Mouse (Mus musculus) lung, embryonic 15.5 days (tissue): Measurements from ENCODE around the gene Prkn. TPM values are rescaled to one million over a fixed set of nuclear protein-coding genes. Genes with fewer than 3 reads are reported as not detected.

Source experiments
- ATAC-seq: fragments of 200-750 bp; cut with Nextera tagmentation; 2 replicates; pipeline ENCODE4 v1.8.0; 2017; ENCODE audit warnings: moderate number of reproducible peaks, borderline replicate concordance; ENCODE audit not compliant: low FRiP score, low TSS enrichment; ENCODE audit errors: extremely low read depth
- H3K27ac ChIP-seq: fragments of 300-500 bp; sonication (generic); 2 replicates; pipeline ENCODE4 v1.5.1; 2015; ENCODE audit warnings: moderate library complexity, mild to moderate bottlenecking, inconsistent platforms
- H3K27me3 ChIP-seq: fragments of 300-500 bp; sonication (generic); 2 replicates; pipeline ENCODE4 v1.6.1; 2015; ENCODE audit warnings: inconsistent platforms
- H3K36me3 ChIP-seq: fragments of 300-500 bp; sonication (generic); 2 replicates; pipeline ENCODE4 v1.6.1; 2015; ENCODE audit warnings: inconsistent platforms
- H3K4me1 ChIP-seq: fragments of 300-500 bp; sonication (generic); 2 replicates; pipeline ENCODE4 v1.6.1; 2015; ENCODE audit warnings: inconsistent platforms
- H3K4me2 ChIP-seq: fragments of 300-500 bp; sonication (generic); 2 replicates; pipeline ENCODE4 v1.6.1; 2015; ENCODE audit warnings: inconsistent platforms, mild to moderate bottlenecking, moderate library complexity
- H3K4me3 ChIP-seq: fragments of 300-500 bp; sonication (generic); 2 replicates; pipeline ENCODE4 v1.5.1; 2015; ENCODE audit warnings: mild to moderate bottlenecking, inconsistent platforms
- H3K9ac ChIP-seq: fragments of 300-500 bp; sonication (generic); 2 replicates; pipeline ENCODE4 v1.6.1; 2015; ENCODE audit warnings: inconsistent platforms
- H3K9me3 ChIP-seq: fragments of 300-500 bp; sonication (generic); 2 replicates; pipeline ENCODE4 v1.6.1; 2016; ENCODE audit warnings: inconsistent platforms
- WGBS: fragments of 180-500 bp; shearing (Covaris S2); methylation state at CpG from one replicate; pipeline ENCODE4 v1.1.7; 2015; 5-methylcytosine and 5-hydroxymethylcytosine counted together
- polyA plus RNA-seq: library from polyadenylated mRNA; unstranded; fragments of >200 nt; fragmentation: Nextera tagmentation; extraction: Ambion mirVana; gene quantifications from 2 replicates; pipeline ENCODE4 v1.2.1, GENCODE M21; 2015

Gene Prkn
- polyA plus RNA-seq, 1 experiment from 2014 or later, result 0.90 TPM

- Histone ChIP-seq H3K4me2 (no peak overlapping the region), H3K9ac (no peak overlapping the region), H3K4me3 (no peak overlapping the region), H3K27me3 (no peaks in the 10 kb centered on the region), H3K36me3 (no peaks in the 10 kb centered on the region), H3K27ac (no peak overlapping the region), H3K9me3 (no peaks in the 10 kb centered on the region), H3K4me1 (peaks cover 12% of the 10 kb centered on the region; the same call in 1 of the 2 replicates)
- ATAC-seq, result no peak
- WGBS, result 67% methylated on average over 8 of the region's 8 CpGs
Observed at GRCm38 (mm10) chr17:12044222-12044621, 1204.0 kb downstream of the Prkn start.

- no peak overlapping the region for H3K4me3 ChIP-seq
- peaks cover 8% of the 10 kb centered on the region; the same call in 1 of the 2 replicates for H3K4me1 ChIP-seq
- H3K9me3 ChIP-seq, result no peaks in the 10 kb centered on the region
- ATAC-seq, result no peak
- H3K4me2 ChIP-seq, result no peak overlapping the region
- no peaks in the 10 kb centered on the region for H3K27me3 ChIP-seq
- no peak overlapping the region for H3K9ac ChIP-seq
- H3K36me3 ChIP-seq, result no peaks in the 10 kb centered on the region
- WGBS, result 49% methylated on average over 5 of the region's 5 CpGs
- H3K27ac ChIP-seq, result no peak overlapping the region
Observed at GRCm38 (mm10) chr17:12045861-12046273, 1205.7 kb downstream of the Prkn start.

GRCm38 (mm10) chr17:12047032-12047431 lies 1206.8 kb downstream of the Prkn start:
- Histone ChIP-seq H3K9ac (no peak overlapping the region), H3K4me1 (peaks cover 11% of the 10 kb centered on the region; the same call in 1 of the 2 replicates), H3K9me3 (no peaks in the 10 kb centered on the region), H3K27ac (no peak overlapping the region), H3K27me3 (no peaks in the 10 kb centered on the region), H3K36me3 (no peaks in the 10 kb centered on the region), H3K4me3 (no peak overlapping the region), H3K4me2 (no peak overlapping the region)
- 77% methylated on average over 7 of the region's 7 CpGs for WGBS
- no peak for ATAC-seq

- H3K4me2 ChIP-seq, result no peak overlapping the region
- peaks cover 11% of the 10 kb centered on the region; the same call in 1 of the 2 replicates for H3K4me1 ChIP-seq
- H3K27ac ChIP-seq, result no peak overlapping the region
- H3K36me3 ChIP-seq, result no peaks in the 10 kb centered on the region
- 55% methylated on average over 6 of the region's 6 CpGs for WGBS
- ATAC-seq, result no peak
- H3K9ac ChIP-seq, result no peak overlapping the region
- no peaks in the 10 kb centered on the region for H3K27me3 ChIP-seq
- H3K9me3 ChIP-seq, result no peaks in the 10 kb centered on the region
- H3K4me3 ChIP-seq, result no peak overlapping the region
Observed at GRCm38 (mm10) chr17:12047523-12047922, 1207.3 kb downstream of the Prkn start.

GRCm38 (mm10) chr17:12048695-12049490 lies 1208.7 kb downstream of the Prkn start:
- Histone ChIP-seq H3K27ac (no peak overlapping the region), H3K4me1 (peaks cover 11% of the 10 kb centered on the region; the same call in 1 of the 2 replicates), H3K4me3 (no peak overlapping the region), H3K36me3 (no peaks in the 10 kb centered on the region), H3K27me3 (no peaks in the 10 kb centered on the region), H3K9me3 (no peaks in the 10 kb centered on the region), H3K9ac (no peak overlapping the region), H3K4me2 (no peak overlapping the region)
- ATAC-seq, result no peak
- whole genome bisulfite sequencing, result 52% methylated on average over 9 of the region's 9 CpGs

- Histone ChIP-seq H3K36me3 (no peaks in the 10 kb centered on the region), H3K4me2 (no peak overlapping the region), H3K27me3 (no peaks in the 10 kb centered on the region), H3K9ac (no peak overlapping the region), H3K27ac (no peak overlapping the region), H3K9me3 (no peaks in the 10 kb centered on the region), H3K4me3 (no peak overlapping the region), H3K4me1 (peaks cover 9% of the 10 kb centered on the region; the same call in 1 of the 2 replicates)
- ATAC-seq, result no peak
- 68% methylated on average over 5 of the region's 5 CpGs for WGBS
Observed at GRCm38 (mm10) chr17:12050261-12050660, 1210.1 kb downstream of the Prkn start.

- no peaks in the 10 kb centered on the region for H3K36me3 ChIP-seq
- no peak overlapping the region for H3K9ac ChIP-seq
- no peaks in the 10 kb centered on the region for H3K9me3 ChIP-seq
- WGBS, result 78% methylated on average over 3 of the region's 3 CpGs
- no peak for ATAC-seq
- H3K4me3 ChIP-seq, result no peak overlapping the region
- H3K4me1 ChIP-seq, result 0 out of 2 replicates have a peak, but pooled peaks cover 3% of the 10 kb centered on the region
- no peaks in the 10 kb centered on the region for H3K27me3 ChIP-seq
- H3K4me2 ChIP-seq, result no peak overlapping the region
- H3K27ac ChIP-seq, result no peak overlapping the region
Observed at GRCm38 (mm10) chr17:12051031-12051430, 1210.8 kb downstream of the Prkn start.

GRCm38 (mm10) chr17:12052651-12053050 lies 1212.5 kb downstream of the Prkn start:
- Histone ChIP-seq H3K4me2 (no peak overlapping the region), H3K9me3 (no peaks in the 10 kb centered on the region), H3K9ac (no peak overlapping the region), H3K27ac (no peak overlapping the region), H3K4me3 (no peak overlapping the region), H3K36me3 (no peaks in the 10 kb centered on the region), H3K27me3 (no peaks in the 10 kb centered on the region), H3K4me1 (0 out of 2 replicates have a peak, but pooled peaks cover 3% of the 10 kb centered on the region)
- WGBS, result 72% methylated on average over 12 of the region's 12 CpGs
- ATAC-seq, result no peak

GRCm38 (mm10) chr17:12059041-12059440 lies 1218.9 kb downstream of the Prkn start:
- no peaks in the 10 kb centered on the region for H3K9me3 ChIP-seq
- 78% methylated on average over 6 of the region's 6 CpGs for WGBS
- H3K4me1 ChIP-seq, result peaks cover 4% of the 10 kb centered on the region
- no peak overlapping the region for H3K9ac ChIP-seq
- H3K27me3 ChIP-seq, result no peaks in the 10 kb centered on the region
- no peak overlapping the region for H3K27ac ChIP-seq
- H3K4me2 ChIP-seq, result no peak overlapping the region
- H3K36me3 ChIP-seq, result no peaks in the 10 kb centered on the region
- no peak overlapping the region for H3K4me3 ChIP-seq
- ATAC-seq, result no peak

- ATAC-seq, result no peak
Observed at GRCm38 (mm10) chr17:12061381-12061780, 1221.2 kb downstream of the Prkn start.

GRCm38 (mm10) chr17:12062861-12063260 lies 1222.7 kb downstream of the Prkn start:
- 68% methylated on average over 3 of the region's 3 CpGs for WGBS
- H3K27ac ChIP-seq, result no peak overlapping the region
- H3K27me3 ChIP-seq, result no peaks in the 10 kb centered on the region
- ATAC-seq, result no peak
- no peak overlapping the region for H3K9ac ChIP-seq
- H3K4me3 ChIP-seq, result no peak overlapping the region
- H3K4me2 ChIP-seq, result no peak overlapping the region
- H3K9me3 ChIP-seq, result no peaks in the 10 kb centered on the region
- H3K4me1 ChIP-seq, result peaks cover 4% of the 10 kb centered on the region
- H3K36me3 ChIP-seq, result no peaks in the 10 kb centered on the region

More at GRCm38 (mm10) chr17:12061381-12061780, 1221.2 kb downstream of the Prkn start:
- Histone ChIP-seq H3K27me3 (no peaks in the 10 kb centered on the region), H3K9ac (no peak overlapping the region), H3K27ac (no peak overlapping the region), H3K4me2 (no peak overlapping the region), H3K4me3 (no peak overlapping the region), H3K4me1 (peaks cover 4% of the 10 kb centered on the region), H3K9me3 (no peaks in the 10 kb centered on the region), H3K36me3 (no peaks in the 10 kb centered on the region)
- WGBS, result 79% methylated on average over 10 of the region's 10 CpGs

GRCm38 (mm10) chr17:12063533-12063932 lies 1223.3 kb downstream of the Prkn start:
- Histone ChIP-seq H3K9ac (no peak overlapping the region), H3K36me3 (no peaks in the 10 kb centered on the region), H3K9me3 (no peaks in the 10 kb centered on the region), H3K4me2 (no peak overlapping the region), H3K4me1 (peaks cover 4% of the 10 kb centered on the region), H3K27me3 (no peaks in the 10 kb centered on the region), H3K27ac (no peak overlapping the region), H3K4me3 (no peak overlapping the region)
- 87% methylated on average over 7 of the region's 7 CpGs for WGBS
- ATAC-seq, result no peak
